In the genomic region with DNA sequence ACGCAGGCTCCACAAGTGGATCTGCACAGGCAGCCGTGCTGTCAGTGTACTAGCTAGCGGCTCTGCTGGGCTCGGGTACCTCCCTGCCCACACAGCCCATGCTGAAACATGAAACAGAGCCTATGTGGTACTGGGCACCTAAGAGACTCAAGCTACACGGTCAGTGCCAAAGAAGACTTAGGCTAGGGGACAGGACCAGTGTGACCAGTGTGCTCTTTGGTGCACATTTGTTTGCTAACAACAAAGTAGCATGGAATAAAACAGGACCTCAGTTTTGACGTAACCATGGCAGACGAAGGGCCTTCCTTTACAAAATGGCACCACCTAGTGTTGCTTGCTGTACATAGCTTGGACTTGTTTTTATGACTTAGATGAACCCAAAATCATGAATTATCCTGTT, we compare ENCODE assay signal across 9 mouse cellular contexts. TPM values are rescaled to one million over a fixed set of nuclear protein-coding genes. Genes with fewer than 3 reads are reported as not detected.
DNase-seq lines count a peak whose midpoint lies in the region; ATAC-seq and TF ChIP-seq lines count a peak whose summit lies in the region.
"Had no signal": no experiment of that assay in that cellular context is flagged by ENCODE, and none has a peak within 500 bp of the region (broad histone marks: within the 10 kb centered on the region; RNA-seq: fewer than 3 reads in every experiment).

No protein-coding gene starts in this region.

- no peaks in the 10 kb centered on the region for H3K36me3 ChIP-seq in heart, embryonic 10.5 days
- H3K36me3 ChIP-seq in embryonic facial prominence, embryonic 11.5 days (replicated peaks; ENCODE audit: control insufficient read depth, insufficient read depth, low read depth, low read length): no peaks in the 10 kb centered on the region
- H3K36me3 ChIP-seq in hindbrain, embryonic 11.5 days (ENCODE audit: control insufficient read depth, insufficient read depth, low read length): no peaks in the 10 kb centered on the region
- no peaks in the 10 kb centered on the region for H3K36me3 ChIP-seq in myocyte (ENCODE audit: control insufficient read depth, insufficient read depth)
- H3K36me3 ChIP-seq: liver, embryonic 13.5 days had no signal

- H3K27me3 ChIP-seq in heart, embryonic 10.5 days (ENCODE audit: insufficient read depth, poor library complexity, severe bottlenecking): no peaks in the 10 kb centered on the region
- no peaks in the 10 kb centered on the region for H3K27me3 ChIP-seq in embryonic facial prominence, embryonic 11.5 days (ENCODE audit: control insufficient read depth, insufficient read depth, low read length)
- H3K27me3 ChIP-seq in hindbrain, embryonic 11.5 days (ENCODE audit: control insufficient read depth, insufficient read depth, low read length): no peaks in the 10 kb centered on the region
- no peaks in the 10 kb centered on the region for H3K27me3 ChIP-seq in myocyte (ENCODE audit: control insufficient read depth, insufficient read depth, insufficient read length)
- H3K27me3 ChIP-seq: liver, embryonic 13.5 days had no signal

- TF ChIP-seq CTCF in left cerebral cortex, adult 2 months (IDR thresholded peaks at IDR 0.05): peak; percentile 91

- no peak overlapping the region for H3K4me2 ChIP-seq in embryonic facial prominence, embryonic 11.5 days (ENCODE audit: low read depth, low read length)
- H3K4me2 ChIP-seq in hindbrain, embryonic 11.5 days (replicated peaks; ENCODE audit: low read depth, low read length): no peak overlapping the region
- H3K4me2 ChIP-seq in myocyte (ENCODE audit: low read depth): peak overlapping the region; percentile 1
- H3K4me2 ChIP-seq: liver, embryonic 13.5 days had no signal

- peaks cover 20% of the 10 kb centered on the region for H3K4me1 ChIP-seq in heart, embryonic 10.5 days
- H3K4me1 ChIP-seq in embryonic facial prominence, embryonic 11.5 days (ENCODE audit: control insufficient read depth, insufficient read depth, low read length): no peaks in the 10 kb centered on the region
- no peaks in the 10 kb centered on the region; the same call in 1 of the 2 replicates for H3K4me1 ChIP-seq in hindbrain, embryonic 11.5 days (replicated peaks; ENCODE audit: control insufficient read depth, insufficient read depth, low read length)

- H3K9ac ChIP-seq in embryonic facial prominence, embryonic 11.5 days (replicated peaks; ENCODE audit: low read length): no peak overlapping the region
- H3K9ac ChIP-seq in hindbrain, embryonic 11.5 days (ENCODE audit: low read depth, low read length): no peak overlapping the region
- H3K9ac ChIP-seq: liver, embryonic 13.5 days had no signal

- peak; percentile 49 to 66 for DNase-seq in heart, adult 18-20 months
- DNase-seq in heart, embryonic 10.5 days (ENCODE audit: low spot score): no peak
- DNase-seq in MEL-GATA-1-ER (ENCODE audit: extremely low read depth, low read depth): peak; percentile 53
- peak; percentile 72 for DNase-seq in embryonic facial prominence, embryonic 11.5 days (ENCODE audit: low spot score)
- DNase-seq in hindbrain, embryonic 11.5 days (ENCODE audit: low spot score): peak; percentile 67
- peak; percentile 51 to 52 for DNase-seq in left cerebral cortex, adult 2 months (ENCODE audit: extremely low spot score in 1 of 2, low spot score in 2 of 2)
- no peak for DNase-seq in gastrocnemius, adult 8-10 months (ENCODE audit: low spot score in 2 of 2)
- DNase-seq: liver, embryonic 13.5 days had no signal

- H3K27ac ChIP-seq in heart, embryonic 10.5 days: no peak overlapping the region
- H3K27ac ChIP-seq in embryonic facial prominence, embryonic 11.5 days (replicated peaks; ENCODE audit: low read depth, low read length): no peak overlapping the region
- no peak overlapping the region for H3K27ac ChIP-seq in hindbrain, embryonic 11.5 days (ENCODE audit: low read depth, low read length)
- H3K27ac ChIP-seq in left cerebral cortex, adult 2 months: no peak overlapping the region
- H3K27ac ChIP-seq: liver, embryonic 13.5 days had no signal

- no peak overlapping the region for H3K4me3 ChIP-seq in heart, embryonic 10.5 days
- H3K4me3 ChIP-seq in embryonic facial prominence, embryonic 11.5 days (ENCODE audit: low read depth, low read length): no peak overlapping the region
- H3K4me3 ChIP-seq in hindbrain, embryonic 11.5 days (ENCODE audit: low read depth, low read length): no peak overlapping the region
- H3K4me3 ChIP-seq in left cerebral cortex, adult 2 months: peak overlapping the region; percentile 17; the same call in 1 of the 2 replicates
- H3K4me3 ChIP-seq in myocyte: no peak overlapping the region
- H3K4me3 ChIP-seq: liver, embryonic 13.5 days had no signal

- H3K9me3 ChIP-seq in heart, embryonic 10.5 days: no peaks in the 10 kb centered on the region
- H3K9me3 ChIP-seq in embryonic facial prominence, embryonic 11.5 days (replicated peaks; ENCODE audit: control insufficient read depth, low read length): no peaks in the 10 kb centered on the region
- H3K9me3 ChIP-seq in hindbrain, embryonic 11.5 days (ENCODE audit: control insufficient read depth, low read length): no peaks in the 10 kb centered on the region
- H3K9me3 ChIP-seq: liver, embryonic 13.5 days had no signal

- 51% methylated on average over 7 of the region's 7 CpGs for WGBS in heart, embryonic 10.5 days
- WGBS in embryonic facial prominence, embryonic 11.5 days: 48% methylated on average over 7 of the region's 7 CpGs
- WGBS in hindbrain, embryonic 11.5 days: 49% methylated on average over 7 of the region's 7 CpGs

- ATAC-seq in embryonic facial prominence, embryonic 11.5 days (replicated peaks; ENCODE audit: insufficient number of reproducible peaks, low FRiP score, low TSS enrichment, low read depth): no peak
- ATAC-seq in hindbrain, embryonic 11.5 days (ENCODE audit: low FRiP score): peak; percentile 14; the same call in 1 of the 2 replicates

- no peak overlapping the region for H3ac ChIP-seq in myocyte (ENCODE audit: control insufficient read depth, insufficient read length)

- no peaks in the 10 kb centered on the region for H3K79me2 ChIP-seq in myocyte (ENCODE audit: control insufficient read depth, insufficient read depth)

- TF ChIP-seq POLR2A in myocyte (IDR thresholded peaks at IDR 0.05; ENCODE audit: insufficient read length, low read depth): no peak

- intact Hi-C loops in left cerebral cortex, adult 2 months (cut with DNase I): loop anchor here (1.0 to 5.0 kb wide), 2 partner anchors 80 to 132 kb away; a partner anchor contains a TSS

TF ChIP-seq in myocyte, 11 proteins besides CTCF, POLR2A, EP300 and RAD21:
- TF ChIP-seq MYOG (IDR thresholded peaks at IDR 0.05; ENCODE audit: control insufficient read depth in 1 of 3, insufficient read depth in 1 of 3, insufficient read length in 2 of 3, low read depth in 2 of 3): no peak
- no peak for TF ChIP-seq TCF3 (IDR thresholded peaks at IDR 0.05; ENCODE audit: insufficient read length, low read depth)
- TF ChIP-seq SRF (IDR thresholded peaks at IDR 0.05; ENCODE audit: control insufficient read depth, insufficient read length, low read depth): no peak
- no peak for TF ChIP-seq TCF12 (IDR thresholded peaks at IDR 0.05; ENCODE audit: insufficient read depth, poor library complexity, severe bottlenecking)
- TF ChIP-seq REST (IDR thresholded peaks at IDR 0.05; ENCODE audit: insufficient read depth, insufficient read length): no peak
- no peak for TF ChIP-seq E2F4 (IDR thresholded peaks at IDR 0.05; ENCODE audit: insufficient read depth)
- TF ChIP-seq CEBPB (IDR thresholded peaks at IDR 0.05; ENCODE audit: insufficient read depth, poor library complexity, severe bottlenecking): no peak
- TF ChIP-seq MYOD1 (IDR thresholded peaks at IDR 0.05; ENCODE audit: control insufficient read depth in 1 of 3, insufficient read length in 2 of 3, low read depth in 2 of 3): no peak
- no peak for TF ChIP-seq MAX (IDR thresholded peaks at IDR 0.05; ENCODE audit: low read depth)
- TF ChIP-seq USF1 (IDR thresholded peaks at IDR 0.05; ENCODE audit: low read depth): no peak
- no peak for TF ChIP-seq POLR2AphosphoS2 (IDR thresholded peaks at IDR 0.05; ENCODE audit: insufficient read length, low read depth)

RNA-seq across cellular contexts. Expression of a gene that starts 6.4 kb away (rescaled TPM):
- not detected for total RNA-seq in heart, adult 18-20 months (2021)
- 3.4 and 3.7 TPM in 2 replicates for polyA plus RNA-seq in heart, embryonic 10.5 days (2016; fragmentation: Nextera tagmentation; extraction: Ambion mirVana)
- 2.7 and 3.2 TPM in 2 replicates for polyA plus RNA-seq in embryonic facial prominence, embryonic 11.5 days (2014; fragmentation: Nextera tagmentation; extraction: Ambion mirVana)
- 2.7 and 3.2 TPM in 2 replicates for polyA plus RNA-seq in hindbrain, embryonic 11.5 days (2014; fragmentation: Nextera tagmentation; extraction: Ambion mirVana)
- 1 to 10 TPM in 1 of 2 experiments, under 1 TPM in 1; 0.75 to 1.0 TPM for total RNA-seq in left cerebral cortex, adult 2 months (2021)
- 10.3 TPM for polyA plus RNA-seq in myocyte (2012; fragmentation: generic; extraction: Trizol)
- not detected for total RNA-seq in gastrocnemius, adult 8-10 months (2022)

Comparison
In these comparisons a context has a peak if more than half of its experiments do, and no peak if none do; other contexts are left out.
1. DNase-seq: peak in heart, adult 18-20 months (2 of 2), MEL-GATA-1-ER (single experiment), embryonic facial prominence, embryonic 11.5 days (single experiment), hindbrain, embryonic 11.5 days (single experiment) and left cerebral cortex, adult 2 months (2 of 2); none in heart, embryonic 10.5 days (single experiment) and gastrocnemius, adult 8-10 months (0 of 2).